Mouse (Mus musculus): ENCODE measurements around the gene Ank3. TPM values are rescaled to one million over a fixed set of nuclear protein-coding genes. Genes with fewer than 3 reads are reported as not detected.

Ank3 gene
- total RNA-seq, 2 experiments from 2014 or later = 0.77 TPM; not detected in 1

- no peak for ATAC-seq (replicated peaks; ENCODE audit: low FRiP score, poor library complexity, severe bottlenecking)
Measured at GRCm38 (mm10) chr10:69533505-69534388, 135.2 kb downstream of the Ank3 start.

- ATAC-seq (replicated peaks; ENCODE audit: low FRiP score, poor library complexity, severe bottlenecking) = no peak
Measured at GRCm38 (mm10) chr10:69534716-69535115, 136.1 kb downstream of the Ank3 start.

GRCm38 (mm10) chr10:69535123-69535930, 136.8 kb downstream of the Ank3 start:
- ATAC-seq (replicated peaks; ENCODE audit: low FRiP score, poor library complexity, severe bottlenecking) = no peak

- no peak for ATAC-seq (replicated peaks; ENCODE audit: low FRiP score, poor library complexity, severe bottlenecking)
Measured at GRCm38 (mm10) chr10:69535931-69536200, 137.3 kb downstream of the Ank3 start.

GRCm38 (mm10) chr10:69536372-69537075, 138.0 kb downstream of the Ank3 start:
- no peak for ATAC-seq (replicated peaks; ENCODE audit: low FRiP score, poor library complexity, severe bottlenecking)

- no peak for ATAC-seq (replicated peaks; ENCODE audit: low FRiP score, poor library complexity, severe bottlenecking)
Measured at GRCm38 (mm10) chr10:69538236-69538635, 139.7 kb downstream of the Ank3 start.

- no peak for ATAC-seq (replicated peaks; ENCODE audit: low FRiP score, poor library complexity, severe bottlenecking)
Measured at GRCm38 (mm10) chr10:69542439-69542838, 143.9 kb downstream of the Ank3 start.

GRCm38 (mm10) chr10:69543876-69544620, 145.5 kb downstream of the Ank3 start:
- ATAC-seq (replicated peaks; ENCODE audit: low FRiP score, poor library complexity, severe bottlenecking) = no peak

GRCm38 (mm10) chr10:69544653-69545052, 146.1 kb downstream of the Ank3 start:
- no peak for ATAC-seq (replicated peaks; ENCODE audit: low FRiP score, poor library complexity, severe bottlenecking)

- no peak for ATAC-seq (replicated peaks; ENCODE audit: low FRiP score, poor library complexity, severe bottlenecking)
Measured at GRCm38 (mm10) chr10:69545936-69546335, 147.4 kb downstream of the Ank3 start.

- no peak for ATAC-seq (replicated peaks; ENCODE audit: low FRiP score, poor library complexity, severe bottlenecking)
Measured at GRCm38 (mm10) chr10:69546643-69547042, 148.1 kb downstream of the Ank3 start.

- ATAC-seq (replicated peaks; ENCODE audit: low FRiP score, poor library complexity, severe bottlenecking) = no peak
Measured at GRCm38 (mm10) chr10:69548771-69549170, 150.2 kb downstream of the Ank3 start.

- no peak for ATAC-seq (replicated peaks; ENCODE audit: low FRiP score, poor library complexity, severe bottlenecking)
Measured at GRCm38 (mm10) chr10:69549221-69549620, 150.6 kb downstream of the Ank3 start.

GRCm38 (mm10) chr10:69550824-69551223, 152.3 kb downstream of the Ank3 start:
- ATAC-seq (replicated peaks; ENCODE audit: low FRiP score, poor library complexity, severe bottlenecking) = no peak

GRCm38 (mm10) chr10:69553091-69553490, 154.5 kb downstream of the Ank3 start:
- no peak for ATAC-seq (replicated peaks; ENCODE audit: low FRiP score, poor library complexity, severe bottlenecking)

- ATAC-seq (replicated peaks; ENCODE audit: low FRiP score, poor library complexity, severe bottlenecking) = no peak
Measured at GRCm38 (mm10) chr10:69555592-69555991, 157.0 kb downstream of the Ank3 start.

GRCm38 (mm10) chr10:69556278-69556677, 157.7 kb downstream of the Ank3 start:
- ATAC-seq (replicated peaks; ENCODE audit: low FRiP score, poor library complexity, severe bottlenecking) = no peak

- ATAC-seq (replicated peaks; ENCODE audit: low FRiP score, poor library complexity, severe bottlenecking) = no peak
Measured at GRCm38 (mm10) chr10:69560237-69560636, 161.7 kb downstream of the Ank3 start.

GRCm38 (mm10) chr10:69562931-69563330, 164.4 kb downstream of the Ank3 start:
- ATAC-seq (replicated peaks; ENCODE audit: low FRiP score, poor library complexity, severe bottlenecking) = no peak

- ATAC-seq (replicated peaks; ENCODE audit: low FRiP score, poor library complexity, severe bottlenecking) = no peak
Measured at GRCm38 (mm10) chr10:69565052-69565451, 166.5 kb downstream of the Ank3 start.

All from erythroblast, adult 5-6 weeks (primary cell).